Mouse (Mus musculus): ENCODE data around the gene Shisa9.

Shisa9 gene

DNA sequence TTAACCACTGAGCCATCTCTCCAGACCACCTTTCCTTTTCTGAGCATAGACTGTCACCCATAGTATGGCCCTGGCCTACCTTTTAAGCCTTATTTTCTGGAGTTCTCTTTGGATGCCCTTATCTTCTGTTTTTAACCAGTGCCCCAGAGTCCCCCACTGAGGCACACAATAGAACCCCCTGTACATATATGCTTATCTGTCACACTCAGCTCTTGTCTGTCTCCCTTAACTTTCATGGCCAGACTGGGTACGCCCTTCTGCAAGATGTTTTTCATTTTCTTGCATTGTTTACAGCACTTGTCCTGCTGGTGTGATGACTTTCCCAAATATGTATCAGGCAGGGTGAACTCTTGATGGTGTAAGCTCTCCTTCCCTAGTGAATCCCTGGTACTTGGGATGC is 68.1 kb downstream of the Shisa9 start:
- no peak for DNase-seq (ENCODE audit: extremely low read depth, low read depth, low spot score)

DNA sequence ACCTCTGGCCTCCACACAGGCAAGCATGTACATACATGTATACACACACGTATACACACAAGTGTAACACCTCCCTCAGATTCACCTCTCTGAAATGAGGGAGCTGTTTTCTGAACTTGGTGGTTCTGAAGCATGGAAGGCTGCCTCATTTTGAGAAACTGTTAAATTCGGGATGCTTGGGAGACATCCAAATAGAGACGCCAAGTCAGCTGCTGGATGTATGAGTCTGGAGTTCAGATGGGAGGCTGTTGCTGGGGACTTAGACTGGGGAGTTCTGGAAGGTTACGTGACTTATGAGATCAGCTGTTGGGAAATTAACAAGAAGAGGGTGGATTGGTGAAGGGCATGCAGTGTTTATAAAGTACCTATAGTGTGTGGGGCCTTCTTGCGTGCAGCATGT is 88.7 kb downstream of the Shisa9 start:
- DNase-seq (ENCODE audit: extremely low read depth, low read depth, low spot score) = no peak

DNA sequence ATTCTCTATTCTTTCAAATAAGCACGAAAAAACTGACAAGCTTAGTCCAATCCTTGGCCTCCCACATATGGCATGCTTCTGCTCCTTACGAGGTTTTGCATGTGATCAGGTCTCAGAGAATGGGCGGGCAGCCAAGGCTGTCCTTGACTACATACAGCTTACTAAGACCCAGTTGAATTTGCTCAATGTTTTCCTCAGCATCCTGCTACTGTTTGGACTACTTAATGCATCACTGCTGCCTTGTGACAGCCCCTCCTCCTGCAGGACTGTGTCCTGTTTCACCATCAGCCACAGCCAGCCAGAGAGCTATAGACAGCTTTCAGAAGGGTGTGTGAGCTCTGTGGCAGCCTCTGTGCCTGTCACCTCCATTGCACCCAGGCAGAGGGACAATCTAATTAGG is 92.4 kb downstream of the Shisa9 start:
- DNase-seq (ENCODE audit: extremely low read depth, low read depth, low spot score) = no peak

DNA sequence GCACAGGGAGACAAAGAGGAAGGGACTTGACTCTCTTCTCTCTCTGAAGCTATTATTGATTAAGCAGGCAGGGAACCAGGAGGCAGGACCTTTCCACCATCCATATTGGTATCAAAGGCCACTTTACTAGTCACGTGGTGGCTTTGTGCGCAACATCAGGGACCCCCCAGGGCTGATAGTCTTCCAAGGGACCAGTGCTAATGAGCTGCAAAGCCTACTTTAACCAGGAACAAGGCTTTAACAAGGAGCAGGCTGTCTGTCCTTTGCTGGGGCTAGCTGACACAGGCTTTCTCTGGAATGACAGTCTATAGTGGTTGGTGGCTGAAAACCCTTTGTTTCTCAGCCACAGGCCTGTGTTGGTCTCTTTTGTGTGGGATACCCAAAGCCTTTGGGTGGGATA is 92.8 kb downstream of the Shisa9 start:
- no peak for DNase-seq (ENCODE audit: extremely low read depth, low read depth, low spot score)

DNA sequence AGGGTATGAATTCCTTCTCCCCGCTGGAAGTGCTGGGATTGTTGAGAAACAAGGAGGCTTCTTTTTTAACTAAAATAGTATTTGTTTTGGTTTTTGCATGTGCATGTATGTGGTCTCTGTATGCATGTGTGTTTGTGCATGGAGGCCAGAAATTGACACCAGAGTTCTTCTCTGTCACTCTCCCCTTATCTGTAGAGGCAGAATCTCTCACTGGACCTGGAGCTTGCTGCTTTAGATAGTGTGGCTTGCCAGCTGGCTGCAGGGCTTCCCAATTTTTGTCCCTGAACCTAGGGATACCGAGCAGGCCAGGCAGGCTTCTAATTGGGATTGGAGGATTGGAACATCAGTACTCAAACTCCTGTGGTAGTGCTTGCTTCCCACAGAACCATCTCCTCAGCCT is 99.2 kb downstream of the Shisa9 start:
- DNase-seq (ENCODE audit: extremely low read depth, low read depth, low spot score) = no peak

DNA sequence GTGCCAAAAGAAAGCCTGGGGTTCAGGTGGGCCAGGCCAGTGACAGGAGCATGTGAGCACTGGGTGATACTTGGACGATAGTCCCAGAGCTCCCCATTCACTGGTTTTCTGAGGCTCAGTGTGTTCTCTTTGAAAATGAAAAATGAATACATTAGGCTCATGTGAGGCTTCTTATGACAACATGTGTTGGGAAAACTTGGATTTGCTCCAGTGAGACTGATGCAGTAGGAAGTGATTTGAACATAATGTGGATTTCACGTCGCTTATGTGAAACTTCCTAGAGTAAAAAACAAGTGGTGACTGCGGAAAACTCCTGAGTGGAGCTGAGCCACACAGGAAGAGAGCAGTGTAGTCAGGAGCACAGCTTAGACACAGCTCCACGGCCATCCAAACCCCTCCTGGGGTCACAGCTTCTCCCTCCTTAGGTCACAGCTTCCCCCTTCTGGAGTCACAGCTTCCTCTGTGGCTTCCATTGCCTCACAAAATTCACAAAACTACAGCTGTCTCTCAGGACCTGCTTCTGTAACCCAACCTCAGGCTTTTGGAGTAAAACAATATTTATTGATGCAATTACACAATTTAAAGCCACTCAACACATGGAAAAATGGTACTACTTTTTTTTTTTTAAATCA is 106.8 kb downstream of the Shisa9 start:
- DNase-seq (ENCODE audit: extremely low read depth, low read depth, low spot score) = no peak

DNA sequence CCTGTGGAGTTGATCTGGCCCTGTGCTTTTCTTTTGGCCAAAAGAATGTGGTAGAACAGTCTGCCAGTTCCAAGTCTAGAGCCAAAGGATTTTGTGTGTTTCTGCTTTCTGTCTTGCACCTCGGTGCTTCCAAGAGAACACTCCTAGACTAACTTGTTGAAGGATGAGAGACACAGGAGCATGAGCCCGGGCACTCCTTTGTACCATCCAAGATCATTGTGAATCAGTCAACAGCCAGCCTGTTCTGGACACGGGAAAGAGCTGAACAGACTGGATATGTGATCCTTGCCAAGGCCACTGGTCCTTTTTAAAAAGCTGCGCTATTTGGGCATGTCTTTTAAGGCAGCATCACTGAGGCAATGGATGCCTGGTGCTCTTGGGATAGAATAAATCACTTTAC is 109.3 kb downstream of the Shisa9 start:
- DNase-seq (ENCODE audit: extremely low read depth, low read depth, low spot score) = no peak

DNA sequence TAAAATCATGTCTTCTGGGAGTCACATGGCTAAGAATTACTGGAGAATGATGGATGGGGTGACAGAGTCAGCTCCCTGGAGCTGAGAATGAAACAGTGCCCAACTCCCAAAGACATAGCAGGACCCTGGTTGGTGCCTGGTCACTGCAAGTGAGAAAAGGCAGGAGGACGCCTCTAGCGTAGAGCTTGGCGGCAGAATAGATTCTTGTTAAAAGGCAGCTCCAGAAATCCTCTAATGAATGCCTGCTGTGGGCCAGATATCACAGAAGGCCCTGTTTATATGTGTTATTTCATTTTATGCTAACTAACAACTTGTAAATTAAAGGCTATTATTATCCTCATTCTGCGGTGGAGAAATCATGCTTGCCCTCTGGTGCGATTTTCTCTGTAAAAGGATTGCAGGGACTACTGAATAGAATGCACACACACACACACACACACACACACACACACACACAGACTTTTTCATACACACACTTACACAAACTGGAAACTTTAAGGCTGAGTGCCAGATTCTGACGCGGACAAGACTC is 110.9 kb downstream of the Shisa9 start:
- DNase-seq (ENCODE audit: extremely low read depth, low read depth, low spot score) = no peak

DNA sequence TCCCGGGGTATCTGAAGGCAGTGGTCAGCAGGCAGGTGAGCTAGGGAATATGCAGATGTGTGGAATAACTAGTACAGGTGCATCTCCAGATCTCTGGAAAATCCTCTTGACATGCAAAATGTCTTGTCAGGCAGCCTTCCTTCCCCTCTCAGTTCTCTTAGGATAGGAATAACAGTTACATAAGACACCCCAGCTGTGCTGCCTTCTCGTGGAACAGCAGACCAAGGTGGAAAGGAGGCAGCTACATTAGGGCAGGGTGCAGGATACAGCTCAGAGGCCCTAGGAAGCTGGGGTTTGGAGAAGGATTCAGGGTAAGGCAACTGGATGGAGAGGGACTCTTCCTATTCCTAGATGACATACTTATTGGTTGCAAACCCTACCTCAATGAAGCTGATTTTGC is 111.5 kb downstream of the Shisa9 start:
- no peak for DNase-seq (ENCODE audit: extremely low read depth, low read depth, low spot score)

DNA sequence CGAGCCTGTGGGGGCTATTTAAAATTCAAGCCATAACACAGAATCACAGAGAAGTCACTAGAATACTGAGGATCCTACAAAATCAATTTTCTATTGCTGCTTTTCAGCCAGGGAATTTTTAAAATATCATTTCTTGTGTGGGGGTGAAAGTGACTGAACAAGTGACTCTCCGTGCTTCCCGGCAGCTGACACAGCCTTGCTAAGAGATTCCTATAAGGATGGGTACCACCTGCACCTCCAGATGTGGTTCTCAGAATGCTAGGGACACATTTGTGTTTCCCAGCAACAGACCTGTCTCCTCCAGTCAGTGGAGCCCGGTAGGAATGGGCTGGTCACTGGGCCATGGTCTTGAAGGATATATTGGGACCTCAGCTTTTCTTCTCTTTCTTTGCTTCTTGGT is 124.5 kb downstream of the Shisa9 start:
- DNase-seq (ENCODE audit: extremely low read depth, low read depth, low spot score) = no peak

DNA sequence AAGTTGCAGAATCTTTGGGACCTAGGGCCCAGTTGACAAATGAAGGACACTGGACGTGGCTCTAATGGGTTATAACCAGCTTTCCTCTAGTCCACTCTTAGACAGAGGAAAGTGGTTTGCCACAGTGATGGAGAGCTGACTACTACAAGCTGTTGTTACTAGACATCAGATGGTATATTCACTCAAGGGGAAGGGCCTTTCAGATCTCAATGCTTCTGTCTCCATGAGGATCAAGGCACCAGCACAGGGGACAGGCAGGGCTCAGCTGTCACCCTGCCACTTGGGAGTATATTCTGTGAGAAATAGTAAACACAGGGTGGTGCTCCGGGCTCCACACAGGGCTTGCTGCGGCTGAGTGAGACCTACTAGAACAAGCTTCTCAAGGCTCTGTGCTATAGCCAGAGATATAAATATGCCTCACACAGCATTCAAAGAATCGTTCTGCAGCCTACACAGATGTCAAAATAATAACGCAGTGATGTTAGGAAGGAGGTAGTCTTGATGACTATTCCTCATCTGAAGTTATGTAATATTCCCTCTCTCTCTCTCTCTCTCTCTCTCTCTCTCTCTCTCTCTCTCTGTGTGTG is 127.0 kb downstream of the Shisa9 start:
- DNase-seq (ENCODE audit: extremely low read depth, low read depth, low spot score) = no peak

DNA sequence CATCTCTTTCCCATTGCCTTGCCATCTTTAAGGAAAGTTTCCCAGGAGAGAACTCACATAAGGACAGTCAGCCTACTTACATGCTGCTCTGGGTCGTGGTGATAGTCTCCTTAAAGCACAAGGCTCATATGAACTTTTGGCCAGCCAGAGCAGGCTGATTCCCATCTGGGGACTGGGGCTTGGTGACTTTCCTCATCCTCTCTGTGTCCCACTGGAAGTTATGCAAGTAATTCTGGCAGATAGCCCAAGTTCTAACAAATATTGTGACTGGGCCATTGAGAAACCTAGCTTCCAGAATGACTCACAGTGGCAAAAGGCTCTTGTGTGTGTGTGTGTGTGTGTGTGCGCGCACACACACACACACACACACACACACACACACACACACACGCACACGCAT is 130.5 kb downstream of the Shisa9 start:
- no peak for DNase-seq (ENCODE audit: extremely low read depth, low read depth, low spot score)

DNA sequence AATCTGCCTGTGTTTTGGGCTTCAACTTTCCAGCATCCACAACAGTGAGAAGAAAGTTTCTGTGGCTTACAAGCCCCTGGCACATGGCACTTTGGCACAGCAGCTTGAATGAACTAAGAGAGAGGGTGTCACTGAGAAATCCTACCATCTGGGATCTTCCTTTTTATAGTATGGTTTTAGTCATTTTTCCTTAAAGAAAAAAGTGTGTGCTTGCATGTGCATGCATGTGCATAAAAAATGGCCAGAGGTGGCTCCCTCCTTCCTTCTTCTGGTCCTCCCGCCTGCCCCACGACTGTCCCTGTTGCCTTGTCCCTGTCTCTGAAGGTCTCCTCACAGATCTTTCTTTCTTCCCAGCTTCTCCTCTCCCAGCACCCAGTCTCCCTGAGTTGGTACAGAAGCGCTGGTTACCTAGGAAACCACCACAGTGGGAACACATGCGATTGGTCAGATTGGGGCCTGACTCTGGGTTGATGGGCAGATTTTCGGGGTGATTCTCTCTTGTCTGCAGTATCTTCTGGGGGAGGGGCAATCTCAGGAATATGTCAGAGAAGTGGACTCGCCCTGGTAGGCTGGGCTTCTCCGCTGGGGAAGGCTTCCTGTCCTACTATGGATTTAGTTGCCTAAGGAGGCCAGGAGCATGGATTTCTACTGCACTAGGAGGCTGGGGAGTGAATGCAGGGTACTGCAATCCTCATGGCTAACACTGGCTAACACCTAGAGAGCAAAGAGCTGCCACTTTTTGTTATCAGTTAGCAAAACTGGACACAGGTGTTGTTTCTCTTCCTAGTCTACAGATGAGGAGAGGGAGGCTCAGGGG is 131.3 kb downstream of the Shisa9 start:
- DNase-seq (ENCODE audit: extremely low read depth, low read depth, low spot score) = no peak

DNA sequence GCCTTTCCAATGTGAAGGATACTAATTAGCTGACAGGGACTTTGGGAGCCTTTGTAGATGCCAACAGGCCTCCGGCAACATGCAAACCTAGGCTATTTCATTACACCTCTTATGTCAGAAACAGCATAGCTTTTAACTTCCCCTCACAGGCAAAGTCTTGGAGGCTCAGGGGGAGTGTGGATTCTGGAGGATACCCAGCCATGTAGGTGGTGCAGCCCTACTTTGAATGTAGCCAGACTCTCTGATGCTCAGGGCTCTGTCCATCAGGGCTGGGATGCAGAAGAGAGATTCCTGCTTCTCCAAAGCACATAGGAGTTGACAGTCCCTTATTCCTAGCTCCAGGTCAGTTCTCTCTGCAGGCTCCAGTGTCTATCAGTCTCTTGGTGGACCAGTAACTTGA is 133.0 kb downstream of the Shisa9 start:
- no peak for DNase-seq (ENCODE audit: extremely low read depth, low read depth, low spot score)

DNA sequence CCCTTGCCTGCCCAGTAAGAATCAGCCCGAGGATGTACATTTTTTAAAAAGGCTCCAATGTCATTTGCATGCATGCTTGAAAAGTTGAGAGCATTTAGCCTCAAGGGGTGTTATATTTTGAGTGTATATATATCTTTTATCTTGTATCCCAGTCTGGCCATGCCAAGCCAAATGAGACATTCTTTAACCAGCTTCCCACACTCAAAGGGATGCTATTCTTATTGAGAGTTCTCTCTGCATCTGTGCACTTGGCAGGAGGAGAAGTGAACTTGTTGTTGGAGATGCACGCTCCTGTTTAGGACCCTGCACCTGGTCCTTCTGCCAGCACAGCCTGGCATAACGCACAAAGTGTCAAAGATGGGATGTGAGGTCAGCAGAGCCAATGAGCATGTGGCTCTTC is 135.6 kb downstream of the Shisa9 start:
- DNase-seq (ENCODE audit: extremely low read depth, low read depth, low spot score) = no peak

DNA sequence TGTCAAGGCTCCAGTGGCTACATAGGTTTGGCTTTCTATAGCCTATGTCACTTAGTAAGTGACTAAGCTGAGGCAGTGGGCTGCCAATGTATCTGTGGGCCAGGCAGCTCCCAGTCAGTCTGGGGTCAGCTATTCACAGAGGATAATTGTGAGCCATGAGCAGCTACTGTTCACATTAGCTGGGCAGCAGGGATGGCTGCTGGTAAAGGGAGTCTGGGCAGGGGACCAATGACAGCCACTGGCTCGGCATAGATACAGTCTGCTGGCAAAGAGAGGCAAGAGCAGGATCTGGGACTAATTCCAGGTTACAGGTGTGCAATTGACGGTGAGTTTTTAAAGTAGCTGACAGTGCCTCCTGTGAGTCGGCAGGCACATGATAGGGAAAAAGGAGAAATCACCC is 145.9 kb downstream of the Shisa9 start:
- DNase-seq (ENCODE audit: extremely low read depth, low read depth, low spot score) = no peak

DNA sequence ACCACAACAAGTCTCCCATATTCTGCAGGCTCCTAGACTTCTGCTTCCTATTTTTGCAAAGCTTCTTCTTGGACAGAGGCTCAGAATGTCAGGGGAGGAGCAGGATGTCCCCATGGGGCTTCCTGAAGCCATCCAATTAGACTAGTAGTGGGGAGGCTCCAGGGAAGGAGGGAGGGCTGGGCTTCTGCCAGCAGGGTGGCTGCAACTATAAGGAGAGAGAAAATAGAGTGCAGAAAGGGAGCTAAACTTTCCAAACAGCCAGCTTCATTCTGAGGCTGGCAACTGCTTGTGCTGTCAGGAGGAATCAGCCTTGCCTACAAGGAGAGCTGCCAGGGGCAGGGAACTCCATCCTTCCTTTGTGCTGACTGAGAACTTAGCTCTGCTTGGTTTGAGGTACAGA is 162.8 kb downstream of the Shisa9 start:
- DNase-seq (ENCODE audit: extremely low read depth, low read depth, low spot score) = no peak

DNA sequence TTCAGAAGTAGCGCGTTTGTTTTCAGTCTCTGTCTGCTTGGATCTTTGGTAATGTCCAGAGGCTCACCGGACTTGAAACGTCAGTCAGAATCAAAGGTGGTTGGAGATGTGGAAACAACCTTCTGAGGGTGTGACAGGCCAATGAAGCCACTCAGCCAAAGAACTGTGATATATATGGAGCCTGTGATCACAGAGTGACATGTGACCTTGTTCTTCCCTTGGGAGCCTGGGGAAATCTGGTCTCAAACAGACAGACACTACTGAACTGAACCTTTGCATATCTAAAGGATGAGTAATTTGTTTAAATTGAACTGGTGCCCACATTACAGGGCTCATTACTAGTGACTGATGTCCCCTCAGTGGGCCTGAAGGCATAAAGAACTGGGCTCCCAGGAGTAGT is 168.1 kb downstream of the Shisa9 start:
- DNase-seq (ENCODE audit: extremely low read depth, low read depth, low spot score) = no peak

DNA sequence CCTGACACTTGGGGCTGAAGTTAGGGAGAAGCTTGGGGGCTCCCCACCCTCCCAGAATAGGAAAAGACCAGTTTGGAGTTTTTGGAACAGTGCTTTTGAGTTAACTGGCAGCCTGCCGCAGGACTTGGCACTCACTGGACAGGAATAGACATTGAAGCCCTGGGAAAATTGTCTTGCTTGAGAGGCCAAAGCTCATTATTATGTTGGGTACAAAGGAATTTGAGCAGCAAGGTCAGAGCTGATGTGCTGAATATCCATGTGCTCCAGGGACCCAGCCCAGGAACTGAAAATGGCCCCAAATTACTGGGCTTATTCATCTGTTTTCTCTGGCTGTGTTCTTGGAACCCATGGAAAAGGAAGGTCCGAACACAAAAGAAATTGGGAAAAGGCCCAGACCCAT is 170.6 kb downstream of the Shisa9 start:
- no peak for DNase-seq (ENCODE audit: extremely low read depth, low read depth, low spot score)

DNA sequence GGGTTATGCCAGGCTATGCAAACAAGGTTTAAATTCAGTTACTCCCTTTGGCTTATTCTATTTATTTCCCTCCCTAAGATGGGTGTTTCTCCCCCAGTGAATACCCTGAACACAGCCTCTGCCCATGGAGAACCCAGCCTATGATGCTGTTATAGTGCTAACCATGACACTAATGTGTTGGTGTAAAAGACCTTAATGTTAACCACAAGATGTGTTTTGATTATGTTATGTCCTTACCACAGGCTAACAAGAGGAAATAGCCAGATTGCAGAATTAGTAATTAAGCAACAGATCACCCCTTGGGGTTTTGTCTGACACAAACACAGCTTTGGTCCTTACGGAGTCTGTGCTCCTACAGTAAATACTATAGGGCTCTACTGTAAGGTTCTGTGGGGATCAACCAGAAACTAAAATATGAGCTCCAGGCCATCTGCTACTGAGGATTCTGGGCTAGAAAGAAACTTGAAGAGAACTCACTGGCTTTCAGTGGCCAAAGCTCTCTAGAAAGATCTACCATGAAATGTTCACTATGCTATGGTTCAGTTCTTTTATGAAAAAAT is 189.6 kb downstream of the Shisa9 start:
- DNase-seq (ENCODE audit: extremely low read depth, low read depth, low spot score) = no peak

DNA sequence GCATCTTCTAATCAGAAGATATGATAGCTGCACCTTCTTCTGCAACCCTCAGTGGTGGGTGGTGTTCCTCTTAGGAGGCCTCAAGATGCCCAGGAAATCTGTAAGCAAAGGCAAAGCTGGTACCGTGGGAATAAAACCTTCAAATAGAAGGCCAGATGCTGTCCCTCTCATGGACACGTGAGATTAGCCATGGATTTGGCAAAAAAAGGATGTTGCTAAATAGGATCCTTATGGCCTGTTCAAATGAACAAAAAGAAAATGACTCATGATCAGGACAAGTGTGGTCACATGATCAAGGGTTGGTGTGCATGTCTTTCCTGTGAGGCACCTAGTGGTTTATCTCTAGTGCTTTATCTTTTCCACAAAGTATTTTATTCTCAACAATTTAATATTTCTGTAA is 194.1 kb downstream of the Shisa9 start:
- no peak for DNase-seq (ENCODE audit: extremely low read depth, low read depth, low spot score)

DNA sequence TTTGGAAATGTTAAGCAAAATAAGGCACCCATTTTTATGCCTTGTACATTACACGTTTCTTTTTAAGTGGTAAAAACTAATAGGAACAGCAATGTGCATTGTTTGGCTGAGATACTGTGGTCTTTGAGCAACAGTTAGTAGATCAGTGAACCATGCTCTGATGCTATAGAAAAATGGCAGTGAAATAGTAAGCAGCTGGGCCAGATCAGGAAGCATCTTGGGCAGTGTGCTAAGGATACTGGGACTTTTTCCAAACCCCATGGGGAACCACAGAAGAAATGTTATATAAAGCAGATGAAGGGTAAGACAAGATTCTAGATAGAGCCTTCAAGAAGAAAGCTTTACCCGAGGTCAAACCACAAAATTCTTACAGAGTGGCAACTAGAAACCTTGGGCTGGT is 205.8 kb downstream of the Shisa9 start:
- no peak for DNase-seq (ENCODE audit: extremely low read depth, low read depth, low spot score)

All from fat pad, adult 2 months (tissue).